Mouse (Mus musculus) testis, postnatal 14 days (tissue): ENCODE results near the gene Bivm.

Experiments used
- DNase-seq: peaks from one replicate; pipeline ENCODE4 v3.0.0; 2021; ENCODE audit warnings: low spot score

Bivm gene

DNA sequence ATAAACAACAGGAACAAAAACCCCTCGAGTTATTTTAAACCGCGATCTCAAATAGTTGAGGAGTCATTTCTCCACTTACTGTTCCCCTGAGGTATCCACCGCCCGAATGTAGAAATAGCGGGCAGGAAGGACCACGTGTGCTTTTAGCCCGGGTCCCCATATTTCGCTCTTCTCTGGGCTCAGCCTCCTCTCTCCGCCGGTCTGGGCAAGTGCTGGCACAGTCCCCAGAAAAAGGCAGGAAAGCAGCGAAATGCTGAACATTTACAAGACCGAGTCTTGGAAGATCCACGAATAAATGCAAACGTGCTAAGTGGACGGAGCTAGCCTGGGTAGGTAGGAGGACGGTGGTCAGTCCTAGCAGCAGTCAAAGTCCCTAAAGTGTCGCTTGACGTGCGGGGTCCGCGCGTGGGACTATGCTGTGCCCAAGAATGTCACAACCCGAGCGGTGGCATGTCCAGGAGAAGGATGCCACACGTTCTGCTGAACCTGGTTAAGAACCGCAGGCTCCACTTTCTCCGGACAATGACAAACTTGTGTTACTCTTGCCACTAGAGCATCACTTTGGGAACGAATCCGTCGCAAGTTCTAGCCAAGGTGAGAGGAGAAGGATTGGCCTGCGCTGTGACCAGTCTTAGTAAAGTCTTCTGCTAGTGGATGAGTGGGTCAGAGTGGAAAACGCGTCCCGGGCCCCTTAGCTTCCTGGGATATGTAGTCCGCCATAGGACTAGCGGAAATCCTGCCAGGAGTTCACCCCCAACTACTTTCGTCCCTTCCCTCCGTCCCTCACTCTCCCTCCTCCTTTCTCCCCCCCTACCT is at the start of gene Bivm, which contains the start of gene Kdelc1:
Bivm (plus strand) TSS at position 719 of the 816 bp plus-strand sequence.
Kdelc1 (minus strand) TSS at position 570 of the 816 bp plus-strand sequence.
- DNase-seq = peak; percentile 91

GRCm38 (mm10) chr1:44101448-44102225 is 17.1 kb upstream of the Bivm start:
- peak; percentile 59 for DNase-seq

GRCm38 (mm10) chr1:44102259-44102717 is 16.5 kb upstream of the Bivm start, which contains the start of gene Tex30:
Gene Tex30 (minus strand): TSS chr1:44102441.
- DNase-seq = peak; percentile 95

DNA sequence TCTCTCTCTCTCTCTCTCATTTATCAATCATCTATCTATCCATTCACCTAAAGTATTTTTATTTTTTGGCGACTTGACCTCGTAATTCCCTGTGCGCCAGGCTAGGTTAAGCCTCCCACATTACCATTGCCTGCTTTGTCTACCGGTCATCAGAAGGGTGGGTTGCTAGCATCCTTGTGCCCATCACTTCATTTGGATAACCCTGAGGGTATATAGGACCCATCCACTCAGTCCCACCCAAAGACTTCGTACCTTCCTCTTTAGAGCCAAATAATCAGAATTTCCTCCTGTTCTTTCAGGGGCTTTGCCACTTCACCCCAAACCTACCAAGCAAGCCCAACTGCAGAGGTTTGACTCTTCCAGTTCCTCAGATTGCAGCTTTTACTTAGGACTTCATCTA is 15.8 kb upstream of the Bivm start:
- DNase-seq = no peak

DNA sequence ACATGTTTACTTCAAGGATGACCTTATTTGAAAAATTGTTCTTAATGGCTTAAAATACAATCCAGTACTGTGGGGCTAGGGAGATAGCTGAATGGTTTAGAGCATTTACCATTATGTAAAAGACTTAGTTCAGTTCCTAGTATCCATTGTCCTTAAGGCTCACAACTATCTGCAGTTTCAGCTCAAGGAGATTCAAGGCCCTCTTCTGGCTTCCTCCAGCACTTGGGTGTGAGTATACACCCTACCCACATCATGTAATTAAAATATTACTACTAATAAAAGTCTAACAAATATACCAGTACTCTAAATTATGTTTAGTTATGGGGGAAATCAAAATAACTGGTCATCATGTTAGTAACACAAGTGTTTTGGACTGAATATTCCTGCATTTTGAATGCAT is 1.2 kb upstream of the Bivm start:
- DNase-seq = no peak

GRCm38 (mm10) chr1:44119201-44120073 is 680 bp downstream of the Bivm start:
- peak; percentile 79 for DNase-seq

DNA sequence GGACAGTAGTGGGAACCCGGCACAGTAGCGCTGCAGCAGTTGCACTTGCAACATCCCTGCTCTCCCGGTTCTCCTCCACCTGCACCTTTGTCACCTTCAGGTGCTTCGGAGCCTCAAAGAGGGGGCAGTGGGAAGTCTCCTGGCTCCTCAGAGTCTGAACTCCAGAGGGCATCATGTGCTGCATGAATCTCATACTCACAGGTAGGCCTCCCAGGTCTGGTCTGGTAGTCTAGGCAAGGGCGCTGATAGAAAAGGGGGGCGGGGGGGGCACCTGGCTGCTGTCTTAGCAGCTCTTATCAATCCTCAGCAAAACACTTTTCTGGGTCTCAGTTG is 1.3 kb downstream of the Bivm start:
- DNase-seq = no peak

- DNase-seq = no peak
Observed at GRCm38 (mm10) chr1:44122256-44122655, 3.5 kb downstream of the Bivm start.

DNA sequence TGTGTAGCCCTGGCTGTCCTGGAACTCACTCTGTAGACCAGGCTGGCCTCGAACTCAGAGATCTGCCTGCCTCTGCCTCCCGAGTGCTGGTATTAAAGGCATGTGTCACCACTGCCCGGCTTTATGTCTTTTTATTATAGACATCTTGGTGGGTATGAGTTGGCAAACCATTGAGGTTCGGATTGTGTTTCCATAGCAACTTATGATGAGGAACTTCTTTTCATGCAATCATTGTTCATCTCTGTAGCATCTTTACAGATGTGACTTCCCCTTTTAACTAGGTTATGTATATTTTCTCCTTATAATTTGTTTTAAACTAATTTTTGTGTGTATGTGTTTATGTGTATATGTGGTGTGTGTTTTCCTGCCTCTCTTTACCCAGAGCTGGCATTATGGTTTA is 6.8 kb downstream of the Bivm start:
- DNase-seq = no peak

DNA sequence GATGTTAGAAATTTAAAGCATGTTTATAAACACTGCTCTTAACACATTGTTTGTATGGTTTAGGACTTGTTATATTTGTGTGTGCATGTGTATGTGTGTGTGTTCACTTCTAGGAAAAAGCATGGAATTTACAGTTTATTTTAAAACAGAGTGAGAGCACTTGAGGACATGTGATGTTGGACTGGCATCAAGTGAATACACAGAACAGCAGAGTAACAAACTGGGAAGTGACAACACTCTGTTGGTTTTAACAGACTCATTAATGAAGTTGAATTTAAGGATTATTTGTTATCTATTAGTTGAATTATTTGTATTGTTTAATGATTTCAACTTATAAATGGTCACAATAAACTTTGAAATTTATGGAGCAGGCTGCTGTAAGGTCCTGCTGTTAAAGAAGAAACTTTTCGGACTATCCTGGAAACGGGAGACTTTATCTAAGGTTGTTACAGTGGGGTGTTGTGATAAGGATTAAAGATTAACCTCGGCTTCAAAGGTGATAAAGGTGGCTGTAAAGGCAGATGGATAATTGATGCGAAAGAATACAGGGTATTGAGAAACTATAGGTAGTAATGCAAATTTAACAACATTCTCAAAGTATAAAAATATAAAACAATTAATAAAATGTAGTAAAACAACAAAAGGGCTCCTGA is 11.3 kb downstream of the Bivm start:
- DNase-seq = no peak

DNA sequence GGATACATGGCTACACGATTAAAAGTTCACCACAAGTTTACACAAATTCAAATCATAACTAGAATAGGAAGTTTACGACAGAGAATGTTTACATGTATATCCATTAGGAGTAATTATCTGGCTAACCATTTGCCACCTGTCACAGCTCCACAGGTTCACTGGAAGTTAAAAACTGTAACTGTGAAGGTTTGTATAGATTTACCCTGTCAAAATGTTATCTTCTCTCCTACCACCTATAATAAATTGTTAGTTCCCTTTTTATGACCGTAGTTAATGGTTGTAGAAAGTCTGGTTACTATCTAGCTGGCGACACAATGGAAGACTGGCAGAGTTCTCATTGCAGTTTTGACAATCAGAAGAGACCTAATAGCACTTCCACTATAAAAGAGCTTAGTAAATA is 21.5 kb downstream of the Bivm start:
- DNase-seq = no peak

- DNase-seq = no peak
Observed at GRCm38 (mm10) chr1:44142747-44143146, 24.0 kb downstream of the Bivm start.

- peak; percentile 85 for DNase-seq
Observed at GRCm38 (mm10) chr1:44147563-44148381, 29.0 kb downstream of the Bivm start, which contains the start of gene Ercc5. Gene Ercc5 (plus strand): TSS chr1:44147744.

GRCm38 (mm10) chr1:44148706-44149105 is 29.9 kb downstream of the Bivm start:
- no peak for DNase-seq

DNA sequence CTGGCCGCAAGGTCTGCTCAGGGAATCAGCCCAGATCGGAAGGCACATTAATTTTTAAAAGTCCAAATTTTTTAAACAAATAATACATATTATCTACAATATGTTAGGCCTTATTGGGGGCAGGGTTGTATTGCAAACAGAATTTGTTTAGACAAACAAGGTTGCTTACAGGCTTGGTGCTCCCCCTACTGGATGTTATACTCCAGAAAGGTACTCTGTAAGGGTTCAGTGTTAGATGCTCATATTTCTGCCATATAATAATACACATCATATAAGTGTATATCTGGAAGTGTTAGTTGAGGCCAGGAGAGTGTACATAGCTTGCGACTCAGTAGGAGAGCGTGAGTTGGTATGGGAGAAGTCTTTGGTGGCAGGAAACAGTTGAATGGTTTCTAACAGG is 36.5 kb downstream of the Bivm start:
- DNase-seq = no peak

DNA sequence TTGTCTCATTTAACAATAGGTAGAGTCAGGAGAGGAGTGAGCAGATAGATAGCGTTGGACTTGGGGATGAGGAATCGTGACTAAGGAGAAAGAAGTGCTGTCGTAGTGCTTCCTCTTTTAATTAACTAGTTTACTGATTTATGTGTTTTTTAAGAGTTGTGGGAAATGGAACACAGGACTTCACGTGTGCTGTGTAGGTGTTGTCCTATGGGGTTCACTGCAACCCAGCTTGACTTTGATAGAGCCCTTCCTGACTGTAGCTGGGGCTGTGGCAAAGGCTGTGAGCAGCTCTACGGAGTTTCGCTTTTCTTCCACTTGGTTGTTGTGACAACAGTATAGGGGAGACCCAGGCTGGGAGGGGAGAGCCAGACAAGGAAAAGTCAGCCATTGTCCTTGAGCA is 39.6 kb downstream of the Bivm start:
- no peak for DNase-seq

DNA sequence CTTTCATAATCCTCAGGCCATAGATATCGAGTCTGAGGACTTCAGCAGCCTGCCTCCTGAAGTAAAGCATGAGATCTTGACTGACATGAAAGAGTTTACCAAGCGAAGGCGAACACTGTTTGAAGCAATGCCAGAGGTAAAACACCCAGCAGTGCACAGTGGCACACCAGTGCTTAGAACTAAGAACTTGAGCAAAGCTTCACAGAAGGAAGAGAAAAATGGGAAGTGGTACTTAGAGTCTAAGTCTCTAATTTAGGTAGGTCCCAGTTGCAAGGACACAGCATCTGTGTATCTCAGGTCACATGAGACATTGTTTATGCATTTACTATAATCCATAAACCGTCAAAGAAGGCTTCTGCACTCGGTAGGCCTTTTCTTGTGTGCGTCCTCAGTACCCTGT is 43.1 kb downstream of the Bivm start:
- no peak for DNase-seq

GRCm38 (mm10) chr1:44162389-44162788 is 43.6 kb downstream of the Bivm start:
- no peak for DNase-seq

- no peak for DNase-seq
Observed at GRCm38 (mm10) chr1:44167859-44168383, 49.2 kb downstream of the Bivm start.

GRCm38 (mm10) chr1:44172656-44173055 is 53.9 kb downstream of the Bivm start:
- no peak for DNase-seq
